Mouse (Mus musculus) CD4-positive, CD25-positive, alpha-beta regulatory T cell, adult 9 weeks (primary cell): Measurements from ENCODE around the gene Wwox. TPM values are rescaled to one million over a fixed set of nuclear protein-coding genes. Genes with fewer than 3 reads are reported as not detected.

Experiments used
- polyA plus RNA-seq: library from polyadenylated mRNA; unstranded; fragments of 100-300 nt; shearing (Covaris generic); gene quantifications from one replicate; pipeline ENCODE4 v1.2.1, GENCODE M21; 2017

Wwox gene
- 10.5 TPM for polyA plus RNA-seq

GRCm38 (mm10) chr8:114439334-114440204 lies at the start of gene Wwox:
Gene Wwox (plus strand): TSS chr8:114439655.

GRCm38 (mm10) chr8:114417786-114418185 lies 21.7 kb upstream of the Wwox start, which contains the start of gene Clec3a:
Gene Clec3a (plus strand): TSS chr8:114418086.

Other genes with a start within 250 kb of the Wwox start
- 0.15 TPM for gene Vat1l, start 234.0 kb upstream of the Wwox start, polyA plus RNA-seq
- gene Clec3a, start 21.6 kb upstream of the Wwox start, polyA plus RNA-seq, result not detected